Mouse (Mus musculus): Measurements from ENCODE around the gene Zfp27. TPM values are rescaled to one million over a fixed set of nuclear protein-coding genes. Genes with fewer than 3 reads are reported as not detected.
A peak's percentile ranks its signal among the peaks of the same experiment; 100 is the strongest.

The Zfp27 gene
- polyA plus RNA-seq, 1 experiment from 2014 or later: 11.3 TPM

- Histone ChIP-seq H3K9ac (no peak overlapping the region), H3K4me1 (ENCODE audit: insufficient read depth) (no peaks in the 10 kb centered on the region), H3K27ac (ENCODE audit: low read depth) (no peak overlapping the region), H3K36me3 (ENCODE audit: insufficient read depth) (peaks cover 37% of the 10 kb centered on the region), H3K4me3 (ENCODE audit: low read depth, low read length) (no peak overlapping the region), H3K27me3 (ENCODE audit: insufficient read depth, low read length) (no peaks in the 10 kb centered on the region), H3K4me2 (no peak overlapping the region), H3K9me3 (ENCODE audit: low read depth, low read length) (no peaks in the 10 kb centered on the region)
- no peak for TF ChIP-seq CTCF (IDR thresholded peaks at IDR 0.05; ENCODE audit: low read depth)
- DNase-seq (peak; percentile 68), ATAC-seq (ENCODE audit: insufficient read depth) (no peak)
- WGBS: 70% methylated on average over 11 of the region's 11 CpGs
Observed at GRCm38 (mm10) chr7:29941027-29941426, 34.7 kb upstream of the Zfp27 start.

GRCm38 (mm10) chr7:29938856-29939255 is 32.5 kb upstream of the Zfp27 start:
- H3K36me3 ChIP-seq (ENCODE audit: insufficient read depth): peaks cover 59% of the 10 kb centered on the region
- H3K4me1 ChIP-seq (ENCODE audit: insufficient read depth): no peaks in the 10 kb centered on the region
- H3K9me3 ChIP-seq (ENCODE audit: low read depth, low read length): no peaks in the 10 kb centered on the region

GRCm38 (mm10) chr7:29922780-29923179 is 16.4 kb upstream of the Zfp27 start:
- H3K4me1 ChIP-seq (ENCODE audit: insufficient read depth): no peaks in the 10 kb centered on the region
- no peak overlapping the region for H3K4me2 ChIP-seq
- H3K4me3 ChIP-seq (ENCODE audit: low read depth, low read length): no peak overlapping the region
- no peaks in the 10 kb centered on the region for H3K9me3 ChIP-seq (ENCODE audit: low read depth, low read length)
- H3K36me3 ChIP-seq (ENCODE audit: insufficient read depth): no peaks in the 10 kb centered on the region
- WGBS: 49% methylated on average over 2 of the region's 2 CpGs
- no peak overlapping the region for H3K27ac ChIP-seq (ENCODE audit: low read depth)
- no peak for DNase-seq
- H3K9ac ChIP-seq: no peak overlapping the region
- no peak for TF ChIP-seq CTCF (IDR thresholded peaks at IDR 0.05; ENCODE audit: low read depth)
- ATAC-seq (ENCODE audit: insufficient read depth): no peak
- no peaks in the 10 kb centered on the region for H3K27me3 ChIP-seq (ENCODE audit: insufficient read depth, low read length)

More at GRCm38 (mm10) chr7:29938856-29939255, 32.5 kb upstream of the Zfp27 start:
- 88% methylated on average over 6 of the region's 6 CpGs for WGBS
- no peak for TF ChIP-seq CTCF (IDR thresholded peaks at IDR 0.05; ENCODE audit: low read depth)
- Histone ChIP-seq H3K4me3 (ENCODE audit: low read depth, low read length) (no peak overlapping the region), H3K9ac (no peak overlapping the region), H3K27ac (ENCODE audit: low read depth) (no peak overlapping the region), H3K4me2 (no peak overlapping the region), H3K27me3 (ENCODE audit: insufficient read depth, low read length) (no peaks in the 10 kb centered on the region)
- ATAC-seq (ENCODE audit: insufficient read depth): no peak
- DNase-seq: no peak

- H3K9me3 ChIP-seq (ENCODE audit: low read depth, low read length): no peaks in the 10 kb centered on the region
- H3K9ac ChIP-seq: no peak overlapping the region
- no peaks in the 10 kb centered on the region for H3K4me1 ChIP-seq (ENCODE audit: insufficient read depth)
- WGBS: 68% methylated on average over 6 of the region's 6 CpGs
- H3K36me3 ChIP-seq (ENCODE audit: insufficient read depth): peaks cover 8% of the 10 kb centered on the region; the same call in 1 of the 2 replicates
- no peak for TF ChIP-seq CTCF (IDR thresholded peaks at IDR 0.05; ENCODE audit: low read depth)
- no peaks in the 10 kb centered on the region for H3K27me3 ChIP-seq (ENCODE audit: insufficient read depth, low read length)
- no peak overlapping the region for H3K4me2 ChIP-seq
- DNase-seq (no peak), ATAC-seq (ENCODE audit: insufficient read depth) (no peak)
- H3K4me3 ChIP-seq (ENCODE audit: low read depth, low read length): no peak overlapping the region
- no peak overlapping the region for H3K27ac ChIP-seq (ENCODE audit: low read depth)
Observed at GRCm38 (mm10) chr7:29921439-29922093, 15.2 kb upstream of the Zfp27 start.

GRCm38 (mm10) chr7:29918062-29918453 is 11.7 kb upstream of the Zfp27 start:
- 85% methylated on average over 4 of the region's 4 CpGs for WGBS
- no peak overlapping the region for H3K4me3 ChIP-seq (ENCODE audit: low read depth, low read length)
- peaks cover 37% of the 10 kb centered on the region for H3K36me3 ChIP-seq (ENCODE audit: insufficient read depth)
- H3K4me1 ChIP-seq (ENCODE audit: insufficient read depth): no peaks in the 10 kb centered on the region
- ATAC-seq (ENCODE audit: insufficient read depth) (no peak), DNase-seq (peak; percentile 17)
- no peak overlapping the region for H3K27ac ChIP-seq (ENCODE audit: low read depth)
- no peak overlapping the region for H3K4me2 ChIP-seq
- no peaks in the 10 kb centered on the region for H3K9me3 ChIP-seq (ENCODE audit: low read depth, low read length)
- no peak overlapping the region for H3K9ac ChIP-seq
- no peaks in the 10 kb centered on the region for H3K27me3 ChIP-seq (ENCODE audit: insufficient read depth, low read length)
- no peak for TF ChIP-seq CTCF (IDR thresholded peaks at IDR 0.05; ENCODE audit: low read depth)

- WGBS: 46% methylated on average over 6 of the region's 6 CpGs
- H3K4me2 ChIP-seq: no peak overlapping the region
- DNase-seq (no peak), ATAC-seq (ENCODE audit: insufficient read depth) (no peak)
- H3K9ac ChIP-seq: no peak overlapping the region
- no peaks in the 10 kb centered on the region for H3K27me3 ChIP-seq (ENCODE audit: insufficient read depth, low read length)
- H3K27ac ChIP-seq (ENCODE audit: low read depth): no peak overlapping the region
- H3K4me1 ChIP-seq (ENCODE audit: insufficient read depth): no peaks in the 10 kb centered on the region
- H3K9me3 ChIP-seq (ENCODE audit: low read depth, low read length): no peaks in the 10 kb centered on the region
- no peak for TF ChIP-seq CTCF (IDR thresholded peaks at IDR 0.05; ENCODE audit: low read depth)
- H3K36me3 ChIP-seq (ENCODE audit: insufficient read depth): peaks cover 42% of the 10 kb centered on the region
- no peak overlapping the region for H3K4me3 ChIP-seq (ENCODE audit: low read depth, low read length)
Observed at GRCm38 (mm10) chr7:29917371-29918061, 11.1 kb upstream of the Zfp27 start.

- Histone ChIP-seq H3K9me3 (ENCODE audit: low read depth, low read length) (no peaks in the 10 kb centered on the region), H3K36me3 (ENCODE audit: insufficient read depth) (peaks cover 57% of the 10 kb centered on the region), H3K4me3 (ENCODE audit: low read depth, low read length) (no peak overlapping the region), H3K4me2 (no peak overlapping the region), H3K27me3 (ENCODE audit: insufficient read depth, low read length) (no peaks in the 10 kb centered on the region), H3K9ac (no peak overlapping the region), H3K4me1 (ENCODE audit: insufficient read depth) (no peaks in the 10 kb centered on the region), H3K27ac (ENCODE audit: low read depth) (no peak overlapping the region)
- no peak for ATAC-seq (ENCODE audit: insufficient read depth)
- DNase-seq: no peak
- TF ChIP-seq CTCF (IDR thresholded peaks at IDR 0.05; ENCODE audit: low read depth): no peak
- WGBS: 84% methylated on average over 13 of the region's 13 CpGs
Observed at GRCm38 (mm10) chr7:29912172-29912571, 5.8 kb upstream of the Zfp27 start.

Data from lung, embryonic 14.5 days (tissue).